Mouse (Mus musculus): ENCODE measurements around the gene Nckap1l.

Nckap1l gene

GRCm38 (mm10) chr15:103537822-103538213, 84.2 kb downstream of the Nckap1l start, which contains the start of gene Ppp1r1a:
Gene Ppp1r1a, minus strand, starts transcription at chr15:103538003.
- peak; percentile 46 for DNase-seq (ENCODE audit: low spot score)

DNA sequence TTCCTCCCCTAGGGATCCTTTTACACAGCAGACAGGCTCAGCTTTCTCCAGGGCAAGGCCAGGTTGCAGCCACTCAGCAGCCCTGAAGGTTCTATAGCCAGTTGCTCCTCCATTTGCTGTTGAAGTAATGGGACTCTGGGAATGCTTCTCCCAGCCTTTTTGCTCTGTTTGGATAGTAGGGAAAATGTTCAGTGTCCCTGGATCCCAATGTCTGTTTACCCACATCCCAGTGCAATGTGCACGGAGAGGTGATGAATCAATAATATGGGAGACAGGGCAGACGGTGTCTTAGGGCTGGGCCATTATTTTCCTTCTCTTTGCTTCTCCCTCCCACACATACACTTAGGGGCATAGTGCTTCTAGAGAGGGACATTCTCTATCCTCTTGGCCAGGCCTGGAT, 85.7 kb downstream of the Nckap1l start:
- DNase-seq (ENCODE audit: low spot score), result no peak

- DNase-seq (ENCODE audit: low spot score), result no peak
These were observed 87.1 kb downstream of the Nckap1l start for GRCm38 (mm10) chr15:103540646-103541045.

DNA sequence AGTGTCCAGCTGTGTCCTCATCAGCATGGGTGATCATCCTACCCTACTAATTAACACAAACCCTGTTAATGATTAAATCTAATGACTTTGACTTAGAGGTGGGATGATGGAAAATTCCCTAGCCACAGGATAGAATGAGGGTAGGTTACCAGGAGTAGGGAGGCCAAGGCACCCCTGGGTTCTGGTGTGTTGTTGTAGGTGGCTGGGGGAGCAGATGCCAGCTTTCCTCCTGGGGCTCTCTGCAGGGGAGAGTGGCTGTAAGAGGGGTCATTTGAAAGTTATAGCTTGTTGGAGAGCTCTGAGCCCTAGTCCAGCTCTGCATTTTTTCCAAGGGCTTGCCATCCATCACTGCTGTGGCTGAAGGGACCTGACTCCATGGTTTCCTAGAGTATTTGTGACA, 88.9 kb downstream of the Nckap1l start:
- no peak for DNase-seq (ENCODE audit: low spot score)

GRCm38 (mm10) chr15:103547983-103548382, 94.4 kb downstream of the Nckap1l start:
- no peak for DNase-seq (ENCODE audit: low spot score)
